Comparison of ENCODE assay signal across 23 mouse cellular contexts in the genomic region with DNA sequence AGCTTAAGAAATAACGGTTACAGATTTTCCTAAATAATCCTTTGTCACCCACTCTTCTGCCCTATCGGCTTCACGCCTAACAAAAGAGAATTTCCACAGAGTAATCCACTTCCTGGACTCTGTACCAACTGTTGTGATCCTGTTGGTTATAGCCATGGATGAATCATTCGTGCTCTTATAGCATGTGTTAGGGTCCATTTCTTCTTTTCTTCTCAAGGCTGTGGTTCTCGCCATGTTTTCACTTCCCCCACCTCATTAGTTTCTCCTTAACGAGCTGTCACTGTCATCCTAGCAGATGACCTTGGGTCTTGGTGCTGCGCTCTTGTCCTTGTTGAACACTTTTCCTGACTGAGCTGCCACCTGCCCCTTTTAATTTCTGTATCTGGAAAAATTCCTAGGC. TPM values are rescaled to one million over a fixed set of nuclear protein-coding genes. Genes with fewer than 3 reads are reported as not detected.
A peak's percentile ranks its signal among the peaks of the same experiment; 100 is the strongest.
DNase-seq lines count a peak whose midpoint lies in the region; ATAC-seq lines count a peak whose summit lies in the region.
"Had no signal": no experiment of that assay in that cellular context is flagged by ENCODE, and none has a peak within 500 bp of the region (broad histone marks: within the 10 kb centered on the region; RNA-seq: fewer than 3 reads in every experiment).

No protein-coding gene starts in this region.

- ATAC-seq in megakaryocyte progenitor cell, adult 5-6 weeks (replicated peaks; ENCODE audit: poor library complexity), result peak; percentile 51
- no peak for ATAC-seq in activated CD4-positive, CD25-positive, alpha-beta regulatory T cell, adult 4 months
- no peak for ATAC-seq in megakaryocyte-erythroid progenitor cell, adult 5-6 weeks (replicated peaks; ENCODE audit: low FRiP score, low TSS enrichment, poor library complexity, severe bottlenecking)
- ATAC-seq: forebrain, embryonic 14.5 days; inflammation-experienced regulatory T-cells, adult 6 months; liver, embryonic 12.5 days; liver, postnatal 0 days had no signal

- DNase-seq in 416B (ENCODE audit: low read depth), result peak; percentile 25
- DNase-seq in A20 (ENCODE audit: low read depth, low spot score), result peak; percentile 87
- peak; percentile 12 for DNase-seq in c-Kit-positive CD71-negative TER-119-negative erythroid progenitor cells, embryonic 14.5 days (ENCODE audit: low read depth)
- DNase-seq in ovary, postnatal 10 days (ENCODE audit: low spot score), result no peak
- DNase-seq: adrenal gland, postnatal 25 days; cerebellum, adult 8-10 months; cerebellum, postnatal 36 days; embryo, embryonic 11 days; gastrocnemius, adult 2 months; gastrocnemius, postnatal 36 days; heart, postnatal 14 days; kidney, adult 11 months; kidney, postnatal 36 days; left cerebral cortex, postnatal 4 days; liver, postnatal 0 days; right cerebral cortex, adult 18-20 months; thymus, postnatal 14 days had no signal

RNA-seq across cellular contexts. Expression of a gene that starts 4.1 kb away (rescaled TPM):
- 19.0 and 24.4 TPM in 2 replicates for total RNA-seq in megakaryocyte progenitor cell, adult 5-6 weeks (2015)
- total RNA-seq in megakaryocyte progenitor cell, adult 5-6 weeks (2017), result 14.2 and 14.4 TPM in 2 replicates
- polyA plus RNA-seq in activated CD4-positive, CD25-positive, alpha-beta regulatory T cell, adult 4 months (2017; shearing (Covaris generic)), result 1 to 10 TPM; 4.4 to 5.7 TPM
- total RNA-seq in megakaryocyte-erythroid progenitor cell, adult 5-6 weeks (2014; fragmentation: Nextera tagmentation), result 1.6 and 2.8 TPM in 2 replicates
- total RNA-seq in megakaryocyte-erythroid progenitor cell, adult 5-6 weeks (2017), result 2.3 and 5.0 TPM in 2 replicates

RNA-seq across cellular contexts. Expression of a gene that starts 49.5 kb away (rescaled TPM):
- total RNA-seq in megakaryocyte progenitor cell, adult 5-6 weeks (2015), result 0.15 and 0.49 TPM in 2 replicates
- total RNA-seq in megakaryocyte progenitor cell, adult 5-6 weeks (2017), result 0.27 and 0.42 TPM in 2 replicates
- polyA plus RNA-seq in activated CD4-positive, CD25-positive, alpha-beta regulatory T cell, adult 4 months (2017; shearing (Covaris generic)), result 1 to 10 TPM; 1.0 TPM
- total RNA-seq in megakaryocyte-erythroid progenitor cell, adult 5-6 weeks (2014; fragmentation: Nextera tagmentation), result 0.07 TPM in 1 of 2 replicates, not detected in the other
- not detected in 2 replicates for total RNA-seq in megakaryocyte-erythroid progenitor cell, adult 5-6 weeks (2017)
- total RNA-seq: gastrocnemius, adult 2 months had no signal
